Mouse (Mus musculus) liver, postnatal 0 days (tissue): ENCODE results near the gene Serp1. TPM values are rescaled to one million over a fixed set of nuclear protein-coding genes. Genes with fewer than 3 reads are reported as not detected.

Source experiments
- ATAC-seq: fragments of 200-750 bp; cut with Nextera tagmentation; 2 replicates; pipeline ENCODE4 v1.8.0; 2017; ENCODE audit warnings: mild to moderate bottlenecking, moderate library complexity
- DNase-seq: peaks from one replicate; pipeline ENCODE4 v3.0.0-alpha.2; 2016
- H3K27ac ChIP-seq: fragments of 300-500 bp; sonication (generic); 2 replicates; pipeline ENCODE4 v1.5.1; 2014; ENCODE audit warnings: antibody characterized with exemption, moderate library complexity, mild to moderate bottlenecking, low read depth
- H3K27me3 ChIP-seq: fragments of 300-500 bp; sonication (generic); 2 replicates; pipeline ENCODE4 v1.6.1; 2014; ENCODE audit warnings: low read length, control low read depth, mixed read lengths; ENCODE audit not compliant: insufficient read depth
- H3K36me3 ChIP-seq: fragments of 300-500 bp; sonication (generic); replicated peaks from 2 replicates; pipeline ENCODE4 v1.6.1; 2014; ENCODE audit warnings: mild to moderate bottlenecking, control low read depth, low read length, moderate library complexity, mixed read lengths; ENCODE audit not compliant: insufficient read depth
- H3K4me1 ChIP-seq: fragments of 300-500 bp; sonication (generic); 2 replicates; pipeline ENCODE4 v1.6.1; 2014; ENCODE audit warnings: antibody characterized with exemption, mild to moderate bottlenecking, control low read depth; ENCODE audit not compliant: insufficient read depth
- H3K4me2 ChIP-seq: fragments of 300-500 bp; sonication (generic); 2 replicates; pipeline ENCODE4 v1.6.1; 2014; ENCODE audit warnings: low read depth, mild to moderate bottlenecking, low read length, moderate library complexity, mixed read lengths
- H3K4me3 ChIP-seq: fragments of 300-500 bp; sonication (generic); 2 replicates; pipeline ENCODE4 v1.5.1; 2014; ENCODE audit warnings: low read depth, low read length
- H3K9ac ChIP-seq: fragments of 300-500 bp; sonication (generic); replicated peaks from 2 replicates; pipeline ENCODE4 v1.6.1; 2014; ENCODE audit warnings: mild to moderate bottlenecking, moderate library complexity
- H3K9me3 ChIP-seq: fragments of 300-500 bp; sonication (generic); 2 replicates; pipeline ENCODE4 v1.6.1; 2016; ENCODE audit warnings: mild to moderate bottlenecking, control low read depth, low read length, mixed read lengths
- CTCF ChIP-seq: sonication (generic); IDR thresholded peaks from 2 replicates; pipeline ENCODE4 v1.5.1; 2016; ENCODE audit warnings: antibody characterized with exemption, low read depth
- EP300 ChIP-seq: IDR thresholded peaks from 2 replicates; pipeline ENCODE4 v1.6.1; 2016; ENCODE audit warnings: antibody characterized with exemption, low read depth, mild to moderate bottlenecking
- whole genome bisulfite sequencing: fragments of 180-500 bp; shearing (Covaris S2); extraction: QIAGEN DNeasy Blood & Tissue Kit; methylation state at CpG from one replicate; pipeline ENCODE4 v1.1.7; 2014; ENCODE audit not compliant: insufficient replicate concordance; 5-methylcytosine and 5-hydroxymethylcytosine counted together
- polyA plus RNA-seq: library from polyadenylated mRNA; unstranded; fragments of >200 nt; fragmentation: Nextera tagmentation; extraction: Ambion mirVana; gene quantifications from 2 replicates; pipeline ENCODE4 v1.2.1, GENCODE M21; 2015

Gene Serp1
- polyA plus RNA-seq, 1 experiment from 2014 or later, result 115 TPM

- no peak overlapping the region for H3K9ac ChIP-seq
- ATAC-seq (no peak), DNase-seq (no peak)
- no peaks in the 10 kb centered on the region for H3K9me3 ChIP-seq
- 75% methylated on average over 4 of the region's 4 CpGs for WGBS
- H3K27ac ChIP-seq, result no peak overlapping the region
- H3K4me2 ChIP-seq, result no peak overlapping the region
- peaks cover 5% of the 10 kb centered on the region for H3K4me1 ChIP-seq
- H3K36me3 ChIP-seq, result no peaks in the 10 kb centered on the region
- no peak for TF ChIP-seq EP300
- peak; percentile 22 for TF ChIP-seq CTCF
- H3K4me3 ChIP-seq, result no peak overlapping the region
- no peaks in the 10 kb centered on the region for H3K27me3 ChIP-seq
Measured at GRCm38 (mm10) chr3:58513483-58513882, 12.2 kb downstream of the Serp1 start.

GRCm38 (mm10) chr3:58512740-58513139, 13.0 kb downstream of the Serp1 start:
- H3K36me3 ChIP-seq, result no peaks in the 10 kb centered on the region
- H3K9ac ChIP-seq, result no peak overlapping the region
- H3K4me2 ChIP-seq, result no peak overlapping the region
- H3K4me3 ChIP-seq, result no peak overlapping the region
- 74% methylated on average over 3 of the region's 3 CpGs for WGBS
- no peaks in the 10 kb centered on the region for H3K9me3 ChIP-seq
- no peak for ATAC-seq
- no peak for DNase-seq
- no peak overlapping the region for H3K27ac ChIP-seq
- no peaks in the 10 kb centered on the region; the same call in 1 of the 2 replicates for H3K4me1 ChIP-seq
- TF ChIP-seq CTCF, result no peak
- no peak for TF ChIP-seq EP300
- no peaks in the 10 kb centered on the region for H3K27me3 ChIP-seq

- no peak overlapping the region for H3K27ac ChIP-seq
- no peak overlapping the region for H3K4me3 ChIP-seq
- peak; percentile 67 for TF ChIP-seq CTCF
- TF ChIP-seq EP300, result no peak
- ATAC-seq (no peak), DNase-seq (no peak)
- no peak overlapping the region for H3K4me2 ChIP-seq
- no peaks in the 10 kb centered on the region for H3K36me3 ChIP-seq
- H3K4me1 ChIP-seq, result no peaks in the 10 kb centered on the region; the same call in 1 of the 2 replicates
- no peaks in the 10 kb centered on the region for H3K27me3 ChIP-seq
- H3K9ac ChIP-seq, result no peak overlapping the region
- no peaks in the 10 kb centered on the region for H3K9me3 ChIP-seq
Measured at GRCm38 (mm10) chr3:58511581-58511980, 14.1 kb downstream of the Serp1 start.

- Histone ChIP-seq H3K9me3 (no peaks in the 10 kb centered on the region), H3K9ac (no peak overlapping the region; the same call in 1 of the 2 replicates), H3K4me1 (no peaks in the 10 kb centered on the region; the same call in 1 of the 2 replicates), H3K4me2 (peak overlapping the region; percentile 42; the same call in 1 of the 2 replicates), H3K27me3 (no peaks in the 10 kb centered on the region), H3K36me3 (no peaks in the 10 kb centered on the region), H3K27ac (peak overlapping the region; percentile 78), H3K4me3 (no peak overlapping the region)
- peak; percentile 86 for ATAC-seq
- peak; percentile 33 for DNase-seq
- TF ChIP-seq CTCF (no peak), EP300 (peak; percentile 63)
- 20% methylated on average over 7 of the region's 7 CpGs for WGBS
Measured at GRCm38 (mm10) chr3:58508020-58508750, 17.5 kb downstream of the Serp1 start.

GRCm38 (mm10) chr3:58504676-58505075, 21.0 kb downstream of the Serp1 start:
- H3K4me2 ChIP-seq, result no peak overlapping the region
- no peaks in the 10 kb centered on the region for H3K27me3 ChIP-seq
- H3K36me3 ChIP-seq, result no peaks in the 10 kb centered on the region
- no peaks in the 10 kb centered on the region for H3K9me3 ChIP-seq
- DNase-seq (no peak), ATAC-seq (no peak)
- TF ChIP-seq CTCF (no peak), EP300 (no peak)
- H3K4me3 ChIP-seq, result no peak overlapping the region
- no peak overlapping the region for H3K9ac ChIP-seq
- H3K4me1 ChIP-seq, result no peaks in the 10 kb centered on the region; the same call in 1 of the 2 replicates
- H3K27ac ChIP-seq, result no peak overlapping the region

GRCm38 (mm10) chr3:58503720-58504333, 21.9 kb downstream of the Serp1 start:
- no peak overlapping the region for H3K27ac ChIP-seq
- no peak overlapping the region for H3K4me3 ChIP-seq
- H3K9me3 ChIP-seq, result no peaks in the 10 kb centered on the region
- 65% methylated on average over 3 of the region's 3 CpGs for WGBS
- TF ChIP-seq EP300 (no peak), CTCF (peak; percentile 26)
- no peak overlapping the region for H3K9ac ChIP-seq
- DNase-seq (no peak), ATAC-seq (no peak)
- H3K4me2 ChIP-seq, result no peak overlapping the region
- no peaks in the 10 kb centered on the region for H3K36me3 ChIP-seq
- no peaks in the 10 kb centered on the region; the same call in 1 of the 2 replicates for H3K4me1 ChIP-seq
- H3K27me3 ChIP-seq, result no peaks in the 10 kb centered on the region
